Mouse (Mus musculus) neutrophil, adult 83 days (primary cell): ENCODE measurements around the gene Uba5. TPM values are rescaled to one million over a fixed set of nuclear protein-coding genes. Genes with fewer than 3 reads are reported as not detected.

ENCODE experiments used
- total RNA-seq, 2 experiments: library from RNA; stranded (reverse); gene quantifications; one replicate each; pipeline ENCODE4 v1.2.4; 2023

The Uba5 gene
- 10 to 100 TPM; 16.0 to 18.2 TPM for total RNA-seq

GRCm38 (mm10) chr9:104062430-104063243 is at the start of gene Uba5:
Gene Uba5, minus strand, starts transcription at chr9:104063134.

GRCm38 (mm10) chr9:104063244-104063961 is 469 bp upstream of the Uba5 start, which contains the start of gene Acad11:
Gene Acad11, plus strand, starts transcription at chr9:104063377.

GRCm38 (mm10) chr9:104040362-104040761 is 22.6 kb downstream of the Uba5 start, which contains the start of gene Gm28305:
Gene Gm28305, plus strand, starts transcription at chr9:104040662.

GRCm38 (mm10) chr9:104001921-104002859 is 60.7 kb downstream of the Uba5 start, which contains the start of gene Nphp3:
Gene Nphp3, plus strand, starts transcription at chr9:104002544.

Other genes starting within 250 kb of the Uba5 start
- gene Nphp3, start 60.6 kb downstream of the Uba5 start, total RNA-seq: 1 to 10 TPM; 2.0 to 2.4 TPM
- not detected for gene Gm28305, start 22.5 kb downstream of the Uba5 start, total RNA-seq
- 10 to 100 TPM; 19.4 to 20.9 TPM for gene Acad11, start 243 bp upstream of the Uba5 start, total RNA-seq
- under 1 TPM in 1 of 2 experiments, not detected in 1; 0.24 TPM for gene Ackr4, start 63.8 kb upstream of the Uba5 start, total RNA-seq
- gene Dnajc13, start 199.8 kb upstream of the Uba5 start, total RNA-seq: 10 to 100 TPM; 57.3 to 60.8 TPM